Mouse (Mus musculus) lung, embryonic 14.5 days (tissue): Measurements from ENCODE around the gene Otop2. TPM values are rescaled to one million over a fixed set of nuclear protein-coding genes. Genes with fewer than 3 reads are reported as not detected.
A peak's percentile ranks its signal among the peaks of the same experiment; 100 is the strongest.

ENCODE experiments used
- ATAC-seq: fragments of 200-750 bp; cut with Nextera tagmentation; 2 replicates; pipeline ENCODE4 v1.8.0; 2017; ENCODE audit warnings: mild to moderate bottlenecking, moderate TSS enrichment, moderate library complexity; ENCODE audit not compliant: insufficient read depth
- DNase-seq: peaks from one replicate; pipeline ENCODE4 v3.0.0-alpha.2; 2015
- H3K27ac ChIP-seq: fragments of 300-500 bp; sonication (generic); 2 replicates; pipeline ENCODE4 v1.5.1; 2014; ENCODE audit warnings: low read depth, mild to moderate bottlenecking, moderate library complexity
- H3K27me3 ChIP-seq: fragments of 300-500 bp; sonication (generic); 2 replicates; pipeline ENCODE4 v1.6.1; 2014; ENCODE audit warnings: low read length, control low read depth; ENCODE audit not compliant: insufficient read depth
- H3K36me3 ChIP-seq: fragments of 300-500 bp; sonication (generic); 2 replicates; pipeline ENCODE4 v1.6.1; 2014; ENCODE audit warnings: control low read depth; ENCODE audit not compliant: insufficient read depth
- H3K4me1 ChIP-seq: fragments of 300-500 bp; sonication (generic); 2 replicates; pipeline ENCODE4 v1.6.1; 2014; ENCODE audit warnings: antibody characterized with exemption, control low read depth; ENCODE audit not compliant: insufficient read depth
- H3K4me2 ChIP-seq: fragments of 300-500 bp; sonication (generic); 2 replicates; pipeline ENCODE4 v1.6.1; 2014; ENCODE audit warnings: mild to moderate bottlenecking
- H3K4me3 ChIP-seq: fragments of 300-500 bp; sonication (generic); 2 replicates; pipeline ENCODE4 v1.5.1; 2014; ENCODE audit warnings: low read depth, low read length
- H3K9ac ChIP-seq: fragments of 300-500 bp; sonication (generic); 2 replicates; pipeline ENCODE4 v1.6.1; 2014
- H3K9me3 ChIP-seq: fragments of 300-500 bp; sonication (generic); 2 replicates; pipeline ENCODE4 v1.6.1; 2016; ENCODE audit warnings: low read depth, low read length, control low read depth
- CTCF ChIP-seq: IDR thresholded peaks from 2 replicates; pipeline ENCODE4 v1.5.1; 2016; ENCODE audit warnings: antibody characterized with exemption, low read depth
- WGBS: fragments of 180-500 bp; shearing (Covaris S2); extraction: QIAGEN DNeasy Blood & Tissue Kit; methylation state at CpG from one replicate; pipeline ENCODE4 v1.1.7; 2014; 5-methylcytosine and 5-hydroxymethylcytosine counted together
- polyA plus RNA-seq: library from polyadenylated mRNA; unstranded; fragments of >200 nt; fragmentation: Nextera tagmentation; extraction: Ambion mirVana; gene quantifications from 2 replicates; pipeline ENCODE4 v1.2.1, GENCODE M21; 2014

The Otop2 gene
- polyA plus RNA-seq, 1 experiment from 2014 or later, result not detected

DNA sequence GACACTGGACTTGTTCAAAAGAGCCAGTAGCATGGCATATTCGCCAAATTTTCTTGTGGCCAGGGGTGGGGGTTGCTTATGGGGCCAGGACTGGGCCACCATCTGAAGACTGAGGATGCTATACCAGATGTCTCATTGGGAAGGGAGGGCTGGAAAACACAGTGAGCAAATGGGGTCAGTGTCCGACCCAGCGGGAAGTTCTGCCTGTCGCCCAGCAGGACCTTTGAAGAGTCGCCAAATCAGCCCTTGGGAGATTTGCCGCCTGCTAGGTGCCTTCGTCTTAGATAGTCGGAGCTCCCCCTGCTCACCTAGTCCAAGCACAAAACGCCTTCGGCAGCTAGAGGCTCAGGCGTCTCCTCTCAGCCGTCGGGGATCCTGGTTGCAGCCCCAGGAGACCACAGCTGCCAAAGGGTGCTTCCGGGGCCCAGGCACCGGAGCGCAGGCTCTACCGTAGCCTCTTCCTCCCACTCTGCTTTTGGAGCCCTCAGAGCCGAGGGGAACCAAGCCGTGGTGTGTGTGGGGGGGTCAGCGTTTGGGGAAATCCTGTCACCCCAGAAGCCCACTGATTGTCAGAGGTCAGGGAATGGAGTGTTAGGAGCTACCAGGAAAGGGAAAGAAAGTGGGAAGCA is 41.1 kb upstream of the Otop2 start:
- WGBS, result 2% methylated on average over 20 of the region's 20 CpGs
- Histone ChIP-seq H3K27me3 (peaks cover 90% of the 10 kb centered on the region), H3K27ac (no peak overlapping the region), H3K4me3 (no peak overlapping the region), H3K9me3 (no peaks in the 10 kb centered on the region), H3K4me1 (0 out of 2 replicates have a peak, but pooled peaks cover 2% of the 10 kb centered on the region), H3K36me3 (0 out of 2 replicates have a peak, but pooled peaks cover 6% of the 10 kb centered on the region), H3K9ac (no peak overlapping the region), H3K4me2 (no peak overlapping the region)
- TF ChIP-seq CTCF, result no peak
- ATAC-seq (no peak), DNase-seq (no peak)

DNA sequence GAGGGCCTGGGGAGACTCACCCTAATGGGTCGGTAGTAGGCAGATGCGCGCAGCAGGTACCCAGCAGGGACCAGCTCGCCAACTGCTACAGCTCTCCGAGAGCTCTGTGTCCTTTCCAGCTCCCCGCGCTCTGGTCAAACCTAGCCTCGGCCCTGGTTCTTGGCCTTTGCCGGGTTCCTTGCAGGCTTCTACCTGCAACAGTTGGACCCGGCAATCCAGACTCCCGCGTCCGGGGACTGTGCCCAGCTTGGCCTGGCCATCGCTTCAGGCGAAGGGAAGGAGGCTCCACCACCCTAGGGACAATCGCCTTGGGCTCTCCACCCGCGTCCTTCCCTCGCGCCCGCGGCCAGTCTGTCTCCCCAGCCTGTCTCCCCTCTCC is 40.6 kb upstream of the Otop2 start:
- H3K4me1 ChIP-seq, result 0 out of 2 replicates have a peak, but pooled peaks cover 2% of the 10 kb centered on the region
- 2% methylated on average over 21 of the region's 22 CpGs for WGBS
- no peak for TF ChIP-seq CTCF
- H3K4me2 ChIP-seq, result peak overlapping the region; percentile 59
- peak overlapping the region; percentile 33 for H3K4me3 ChIP-seq
- no peaks in the 10 kb centered on the region for H3K9me3 ChIP-seq
- peaks cover 85% of the 10 kb centered on the region for H3K27me3 ChIP-seq
- H3K36me3 ChIP-seq, result 0 out of 2 replicates have a peak, but pooled peaks cover 6% of the 10 kb centered on the region
- no peak overlapping the region for H3K27ac ChIP-seq
- no peak overlapping the region; the same call in 1 of the 2 replicates for H3K9ac ChIP-seq
- no peak for DNase-seq
- ATAC-seq, result no peak

DNA sequence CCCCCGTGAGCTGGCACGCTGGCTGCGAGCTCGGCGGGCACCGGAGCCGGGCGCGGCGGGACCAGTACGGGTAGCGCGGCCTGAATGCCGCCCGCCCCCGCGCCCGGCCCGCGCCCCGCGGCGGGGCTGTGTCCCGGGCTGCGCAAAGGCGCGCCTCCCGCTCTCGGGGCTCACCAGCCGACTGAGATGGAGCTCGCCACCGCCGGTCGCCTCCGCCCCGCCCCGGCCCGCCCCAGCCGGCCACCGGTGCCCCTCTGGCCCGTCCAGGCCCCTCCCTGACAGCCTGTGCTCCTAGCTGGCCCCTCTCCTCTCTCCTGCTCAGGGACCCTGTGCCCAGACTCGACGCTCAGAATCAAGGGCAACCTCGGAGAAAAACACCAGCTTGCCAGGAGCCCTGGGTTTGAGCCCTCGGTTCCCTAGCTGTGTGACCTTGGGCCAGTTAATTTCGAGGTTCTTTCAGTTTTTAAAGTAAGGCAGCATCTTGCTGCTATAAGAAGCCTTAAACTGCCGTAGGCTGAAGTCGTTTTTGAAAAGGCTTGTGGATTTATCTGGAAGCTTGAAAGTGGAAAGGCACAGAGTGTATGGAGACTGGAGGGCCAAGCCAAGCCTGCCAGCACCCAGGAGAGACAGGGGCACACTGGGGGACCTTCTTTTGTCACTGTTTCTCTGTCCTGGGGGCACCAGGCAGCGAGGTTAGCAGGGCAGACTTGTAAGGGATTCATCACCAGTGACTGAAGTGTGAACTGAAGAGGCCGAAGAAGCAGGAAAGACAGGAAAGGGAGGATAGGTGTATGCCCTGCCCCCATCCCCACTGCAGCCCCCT is 39.7 kb upstream of the Otop2 start, which contains the start of gene Grin2c:
Gene Grin2c, minus strand, starts transcription at position 183 of the 823 bp plus-strand sequence.
- Histone ChIP-seq H3K9me3 (no peaks in the 10 kb centered on the region), H3K27ac (no peak within 1 kb of the TSS), H3K4me3 (peak within 1 kb of the TSS; percentile 33), H3K4me2 (peak within 1 kb of the TSS; percentile 59), H3K9ac (peak within 1 kb of the TSS; percentile 26; the same call in 1 of the 2 replicates), H3K4me1 (0 out of 2 replicates have a peak, but pooled peaks cover 2% of the 10 kb centered on the region), H3K36me3 (0 out of 2 replicates have a peak, but pooled peaks cover 6% of the 10 kb centered on the region), H3K27me3 (peaks cover 76% of the 10 kb centered on the region)
- WGBS, result 4% methylated on average over 44 of the region's 50 CpGs
- ATAC-seq, result no peak
- DNase-seq, result no peak
- TF ChIP-seq CTCF, result no peak

DNA sequence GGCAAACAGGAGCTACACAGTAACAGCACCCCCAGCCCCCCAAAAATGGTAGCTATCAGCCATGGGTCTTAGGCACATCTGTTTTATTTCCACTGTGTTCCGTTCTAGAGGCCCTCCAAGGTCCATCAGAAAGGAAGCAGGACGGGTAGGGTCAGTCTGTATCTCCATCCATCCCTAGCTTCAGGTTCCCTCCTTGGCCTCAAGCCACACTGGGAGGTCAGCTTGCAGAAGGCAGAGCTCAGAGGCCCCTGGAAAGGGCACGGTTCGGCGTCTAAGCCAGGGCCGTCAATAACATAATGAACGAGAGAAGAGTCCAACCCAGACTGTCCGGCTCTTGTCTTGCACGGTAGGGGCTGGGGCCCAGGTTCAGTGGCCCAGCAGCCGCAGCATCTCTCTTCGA is 39.0 kb upstream of the Otop2 start:
- TF ChIP-seq CTCF, result no peak
- 64% methylated on average over 11 of the region's 11 CpGs for WGBS
- H3K36me3 ChIP-seq, result 0 out of 2 replicates have a peak, but pooled peaks cover 6% of the 10 kb centered on the region

DNA sequence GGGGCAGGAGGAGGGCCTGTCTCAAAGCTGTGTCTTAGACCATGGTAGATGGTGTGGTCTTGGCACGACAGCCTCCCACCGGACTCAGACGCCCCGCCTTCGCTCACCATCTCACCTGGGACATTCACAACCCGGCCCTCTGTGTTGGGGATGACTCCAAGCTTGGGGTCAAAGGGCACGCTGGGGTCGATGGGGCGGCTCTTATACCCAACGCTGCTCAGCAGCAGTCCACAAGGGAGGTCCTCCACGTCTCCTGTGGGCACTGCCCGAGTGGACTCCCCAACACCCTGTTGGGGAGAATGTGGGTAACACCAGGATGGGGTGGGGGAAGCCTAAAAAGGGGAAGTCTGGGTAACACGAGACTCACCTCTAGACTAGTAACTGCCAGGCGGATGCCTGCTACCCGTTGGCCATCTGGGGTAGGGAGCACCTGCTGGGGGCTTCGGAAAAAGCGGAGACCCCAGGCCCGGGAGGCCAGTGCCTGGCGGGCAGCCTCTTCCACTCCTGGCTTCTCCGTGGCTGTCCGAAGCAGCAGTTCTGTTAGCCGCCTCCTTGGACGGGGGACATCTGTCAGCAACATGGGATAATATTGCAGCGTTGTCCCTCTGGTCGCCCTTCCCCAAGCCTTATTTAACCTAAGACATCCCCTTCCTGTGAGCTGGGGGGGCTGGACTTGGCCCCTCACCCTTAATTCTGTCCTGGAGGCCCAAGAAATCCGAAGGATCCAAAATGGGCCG is 37.5 kb upstream of the Otop2 start:
- WGBS, result 81% methylated on average over 27 of the region's 27 CpGs
- 0 out of 2 replicates have a peak, but pooled peaks cover 6% of the 10 kb centered on the region for H3K36me3 ChIP-seq
- H3K27ac ChIP-seq, result no peak overlapping the region
- no peak overlapping the region for H3K4me3 ChIP-seq
- peaks cover 54% of the 10 kb centered on the region for H3K27me3 ChIP-seq
- ATAC-seq, result no peak
- no peak overlapping the region for H3K4me2 ChIP-seq
- H3K4me1 ChIP-seq, result 0 out of 2 replicates have a peak, but pooled peaks cover 2% of the 10 kb centered on the region
- no peak for DNase-seq
- H3K9ac ChIP-seq, result no peak overlapping the region
- no peak for TF ChIP-seq CTCF
- H3K9me3 ChIP-seq, result no peaks in the 10 kb centered on the region

More for the DNA sequence above, 39.0 kb upstream of the Otop2 start:
- peaks cover 70% of the 10 kb centered on the region for H3K27me3 ChIP-seq
- no peak for DNase-seq
- no peak overlapping the region for H3K4me2 ChIP-seq
- H3K4me3 ChIP-seq, result no peak overlapping the region
- H3K9me3 ChIP-seq, result no peaks in the 10 kb centered on the region
- no peak overlapping the region for H3K27ac ChIP-seq
- no peak overlapping the region for H3K9ac ChIP-seq
- no peak for ATAC-seq
- 0 out of 2 replicates have a peak, but pooled peaks cover 2% of the 10 kb centered on the region for H3K4me1 ChIP-seq

DNA sequence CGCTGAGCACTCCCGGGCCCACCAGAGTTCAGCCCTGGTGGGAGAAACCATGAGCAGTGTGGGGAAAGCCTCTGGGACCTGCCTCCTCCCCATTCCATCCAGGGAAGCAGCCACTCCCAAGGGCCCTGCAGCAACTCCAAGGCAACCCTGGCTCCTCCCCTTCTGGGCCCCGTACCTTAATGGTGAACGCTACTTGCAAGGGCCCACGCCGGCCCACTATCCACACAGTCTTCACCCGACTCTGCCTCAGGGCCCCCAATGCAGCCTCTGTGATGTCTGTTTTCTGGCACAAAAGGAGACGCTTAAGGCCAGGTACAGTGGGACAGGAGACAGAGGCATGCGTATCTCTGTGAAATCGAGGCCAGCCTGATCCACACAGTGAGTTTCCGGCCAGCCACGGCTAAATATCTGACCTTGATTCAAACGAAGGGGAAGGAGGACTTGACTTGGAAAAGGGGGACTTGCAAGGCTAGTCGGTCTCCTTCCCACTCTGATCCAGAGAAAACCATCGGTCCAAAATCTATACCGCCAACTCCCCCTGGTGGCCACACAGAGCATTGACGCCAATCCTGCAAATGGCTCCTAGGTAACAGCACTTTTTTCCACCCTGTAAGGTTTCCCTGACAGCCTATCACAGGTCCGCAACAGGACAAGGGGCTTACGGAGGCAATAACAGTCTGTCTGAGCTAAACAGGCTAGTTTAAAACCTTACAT is 36.7 kb upstream of the Otop2 start:
- H3K9me3 ChIP-seq, result no peaks in the 10 kb centered on the region
- H3K9ac ChIP-seq, result no peak overlapping the region
- H3K27me3 ChIP-seq, result peaks cover 46% of the 10 kb centered on the region
- 24% methylated on average over 19 of the region's 19 CpGs for WGBS
- peak; percentile 90 for DNase-seq
- no peak overlapping the region for H3K4me2 ChIP-seq
- no peak overlapping the region for H3K4me3 ChIP-seq
- 0 out of 2 replicates have a peak, but pooled peaks cover 6% of the 10 kb centered on the region for H3K36me3 ChIP-seq
- no peak for ATAC-seq
- no peak overlapping the region for H3K27ac ChIP-seq
- TF ChIP-seq CTCF, result peak; percentile 98
- 0 out of 2 replicates have a peak, but pooled peaks cover 2% of the 10 kb centered on the region for H3K4me1 ChIP-seq
